Mouse (Mus musculus): ENCODE measurements around the gene Abcg5.

GRCm38 (mm10) chr17:84647630-84648029 is 35.2 kb downstream of the Abcg5 start:
- TF ChIP-seq CTCF (IDR thresholded peaks at IDR 0.05; ENCODE audit: insufficient read depth, low read depth, low read length) (no peak), POLR2A (IDR thresholded peaks at IDR 0.05; ENCODE audit: insufficient read depth, low read depth, low read length) (no peak)
